Mouse (Mus musculus) erythroblast, embryonic 14.5 days (primary cell): ENCODE results near the gene Ptov1.

Experiments used
- GATA1 ChIP-seq: IDR thresholded peaks from 2 replicates; pipeline ENCODE4 v1.6.1; 2012; ENCODE audit warnings: low read length, inconsistent platforms, mixed read lengths
- TAL1 ChIP-seq: IDR thresholded peaks from 3 replicates; pipeline ENCODE4 v1.6.1; 2012; ENCODE audit warnings: low read length, inconsistent platforms, mixed read lengths

DNA sequence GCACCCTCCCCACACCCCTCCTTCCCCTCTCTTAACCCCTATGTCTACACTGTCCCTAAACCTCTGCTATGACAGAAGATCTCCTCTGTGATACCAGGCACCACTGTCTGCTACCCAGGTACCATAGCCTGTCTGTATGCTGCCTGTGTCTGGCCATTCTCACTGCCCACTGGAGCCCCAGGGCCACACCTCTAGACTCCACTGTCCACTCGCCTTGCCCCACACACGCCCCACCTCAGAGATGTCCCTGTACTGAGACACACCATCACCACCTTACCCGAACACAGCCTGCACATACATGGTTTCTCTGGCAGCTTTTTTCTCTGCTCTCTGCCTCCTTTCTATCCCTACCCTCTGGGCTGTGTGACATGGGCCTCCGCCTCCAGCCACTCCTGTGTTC, 47.3 kb upstream of the Ptov1 start:
- TF ChIP-seq TAL1 (no peak), GATA1 (no peak)
